Mouse (Mus musculus): ENCODE measurements at regions not wholly inside any gene's neighbourhood (a gene's known extent, or its start where the extent isn't known, plus 50 kb on each side); places are given as distances from the start of the nearest gene placed in this dataset.

- DNase-seq (ENCODE audit: low read depth, low spot score): peak; percentile 81
Measured at GRCm38 (mm10) chr13:28757846-28758522, 195.5 kb downstream of the Sox4 start.

GRCm38 (mm10) chr13:28756915-28757765, 196.4 kb downstream of the Sox4 start:
- DNase-seq (ENCODE audit: low read depth, low spot score): no peak

- DNase-seq (ENCODE audit: low read depth, low spot score): no peak
Measured at GRCm38 (mm10) chr13:28754207-28754606, 199.3 kb downstream of the Sox4 start.

GRCm38 (mm10) chr13:28750949-28751692, 202.4 kb downstream of the Sox4 start:
- DNase-seq (ENCODE audit: low read depth, low spot score): no peak

- DNase-seq (ENCODE audit: low read depth, low spot score): no peak
Measured at GRCm38 (mm10) chr13:28740158-28740670, 213.3 kb downstream of the Sox4 start.

- DNase-seq (ENCODE audit: low read depth, low spot score): no peak
Measured at GRCm38 (mm10) chr13:28738160-28739100, 215.1 kb downstream of the Sox4 start.

- DNase-seq (ENCODE audit: low read depth, low spot score): no peak
Measured at GRCm38 (mm10) chr13:28732475-28732874, 221.0 kb downstream of the Sox4 start.

GRCm38 (mm10) chr13:28732036-28732435, 221.5 kb downstream of the Sox4 start:
- no peak for DNase-seq (ENCODE audit: low read depth, low spot score)

- DNase-seq (ENCODE audit: low read depth, low spot score): no peak
Measured at GRCm38 (mm10) chr13:28730059-28730580, 223.4 kb downstream of the Sox4 start.

- DNase-seq (ENCODE audit: low read depth, low spot score): no peak
Measured at GRCm38 (mm10) chr13:28728768-28729167, 224.7 kb downstream of the Sox4 start.

- DNase-seq (ENCODE audit: low read depth, low spot score): no peak
Measured at GRCm38 (mm10) chr13:28724300-28724699, 229.2 kb downstream of the Sox4 start.

- no peak for DNase-seq (ENCODE audit: low read depth, low spot score)
Measured at GRCm38 (mm10) chr13:28722074-28722473, 231.4 kb downstream of the Sox4 start.

GRCm38 (mm10) chr13:28721548-28721981, 231.9 kb downstream of the Sox4 start:
- no peak for DNase-seq (ENCODE audit: low read depth, low spot score)

GRCm38 (mm10) chr13:28720639-28721239, 232.8 kb downstream of the Sox4 start:
- DNase-seq (ENCODE audit: low read depth, low spot score): no peak

GRCm38 (mm10) chr13:28720169-28720568, 233.3 kb downstream of the Sox4 start:
- no peak for DNase-seq (ENCODE audit: low read depth, low spot score)

GRCm38 (mm10) chr13:28718868-28719265, 234.6 kb downstream of the Sox4 start:
- peak; percentile 46 for DNase-seq (ENCODE audit: low read depth, low spot score)

GRCm38 (mm10) chr13:28718169-28718867, 235.2 kb downstream of the Sox4 start:
- peak; percentile 79 for DNase-seq (ENCODE audit: low read depth, low spot score)

- no peak for DNase-seq (ENCODE audit: low read depth, low spot score)
Measured at GRCm38 (mm10) chr13:28717404-28717803, 236.1 kb downstream of the Sox4 start.

- no peak for DNase-seq (ENCODE audit: low read depth, low spot score)
Measured at GRCm38 (mm10) chr13:28709966-28710365, 243.5 kb downstream of the Sox4 start.

All from mesoderm, embryonic 11.5 days (tissue).